Mouse (Mus musculus) CH12F3 (cell line): Measurements from ENCODE around the gene Ms4a6b.
"Not testable (repeated sequence)": the region's sequence is repeated elsewhere in the genome, so short reads cannot be mapped to it uniquely, and the experiment has no call there.

Source experiments
- in situ Hi-C: fragments of 300-500 bp; cut with MboI; formaldehyde crosslinking; loops from 2 replicates; pipeline ENCODE4 v1.14.3; 2020; ENCODE audit warnings: low sequenced_read_pairs

Ms4a6b gene

GRCm38 (mm10) chr19:11533421-11533820 is 17.1 kb downstream of the Ms4a6b start:
- in situ Hi-C loops = no loop called here

- in situ Hi-C loops = no loop called here
Observed at GRCm38 (mm10) chr19:11533888-11534445, 17.7 kb downstream of the Ms4a6b start.

GRCm38 (mm10) chr19:11536593-11536992 is 20.3 kb downstream of the Ms4a6b start, which contains the start of gene Ms4a4d:
Gene Ms4a4d (plus strand): TSS chr19:11536801.
- in situ Hi-C loops = no loop called here

DNA sequence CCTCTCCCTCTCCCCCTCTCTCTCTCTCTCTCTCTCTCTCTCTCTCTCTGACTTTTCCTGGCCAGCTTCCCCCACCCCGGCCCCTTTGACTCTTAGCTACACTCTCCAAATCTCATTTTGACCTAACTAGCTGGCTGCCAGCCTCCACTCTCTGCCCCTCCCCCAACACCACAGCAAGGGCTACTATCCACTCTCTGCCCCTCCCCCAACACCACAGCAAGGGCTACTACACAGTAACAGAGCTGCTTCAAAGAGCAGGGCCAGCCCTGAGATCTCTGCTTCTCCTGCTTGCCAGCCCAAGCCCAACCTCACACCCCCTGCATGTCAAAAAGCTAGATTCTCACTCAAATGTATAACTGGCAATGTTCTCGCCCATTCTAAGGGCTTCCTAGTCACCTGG is 21.0 kb downstream of the Ms4a6b start:
- in situ Hi-C loops = no loop called here

- in situ Hi-C loops = not testable (repeated sequence)
Observed at GRCm38 (mm10) chr19:11540166-11540821, 24.0 kb downstream of the Ms4a6b start.

GRCm38 (mm10) chr19:11544383-11544782 is 28.1 kb downstream of the Ms4a6b start:
- in situ Hi-C loops = not testable (repeated sequence)

DNA sequence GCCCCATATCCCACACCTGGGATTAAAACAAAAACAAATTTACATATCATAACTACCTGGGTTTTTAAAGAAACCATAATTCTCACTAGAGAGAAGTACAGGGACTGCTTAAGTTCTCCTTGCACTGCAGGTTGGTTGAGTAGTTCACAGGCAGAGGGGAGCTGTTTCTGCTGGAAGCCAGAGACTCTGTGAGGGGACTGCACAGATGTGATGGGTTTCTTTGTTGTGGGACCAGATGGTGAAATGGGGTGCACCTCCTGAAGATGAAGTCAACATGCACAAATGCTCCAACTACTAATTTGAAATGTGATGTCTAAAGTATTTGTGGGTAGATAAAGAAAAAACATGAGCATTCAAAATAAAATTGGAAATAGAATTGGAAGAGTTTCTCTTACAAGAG is 31.6 kb downstream of the Ms4a6b start:
- in situ Hi-C loops = no loop called here

DNA sequence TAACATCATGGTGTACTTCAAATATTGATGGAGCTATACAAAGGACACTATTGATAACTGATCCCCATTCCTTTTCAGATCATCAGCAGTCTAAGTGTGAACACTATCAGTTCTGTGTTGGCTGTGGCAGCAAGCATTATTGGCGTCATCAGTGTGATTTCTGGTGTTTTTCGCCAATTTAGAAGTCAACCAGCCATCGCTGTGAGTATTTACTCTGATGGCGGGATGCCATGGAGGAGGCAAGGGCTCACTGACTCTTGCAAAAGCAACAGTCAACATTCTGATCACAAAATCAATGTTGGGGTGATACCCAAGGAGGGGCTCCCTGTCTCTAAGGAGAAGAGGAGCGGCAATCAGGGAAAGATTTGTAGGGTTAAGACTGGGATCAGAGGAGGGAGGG is 38.4 kb downstream of the Ms4a6b start:
- in situ Hi-C loops = no loop called here

GRCm38 (mm10) chr19:11559560-11559959 is 43.2 kb downstream of the Ms4a6b start:
- in situ Hi-C loops = not testable (repeated sequence)

GRCm38 (mm10) chr19:11574965-11575364 is 58.7 kb downstream of the Ms4a6b start:
- in situ Hi-C loops = no loop called here
